In the genomic region with DNA sequence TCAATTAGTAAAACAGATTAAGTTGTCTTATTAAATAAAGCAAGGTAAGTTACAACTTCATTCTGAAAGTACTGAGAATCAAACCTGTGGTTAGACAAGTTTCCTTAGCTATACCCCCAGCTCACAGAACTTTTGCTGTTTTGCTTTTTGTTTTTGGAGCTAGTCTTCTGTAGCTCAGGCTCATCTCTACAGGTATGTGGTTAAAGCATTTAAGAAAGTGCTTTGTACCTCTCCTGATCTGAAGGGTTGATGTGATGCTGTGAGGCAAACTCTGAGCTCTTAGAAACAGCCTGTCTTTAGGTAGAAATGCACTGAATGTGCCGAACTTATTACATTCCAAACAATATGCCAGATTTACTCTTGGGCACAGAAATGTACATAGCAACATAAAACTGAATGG, we compare ENCODE assay signal across 8 mouse cellular contexts. TPM values are rescaled to one million over a fixed set of nuclear protein-coding genes. Genes with fewer than 3 reads are reported as not detected.
DNase-seq lines count a peak whose midpoint lies in the region; ATAC-seq and TF ChIP-seq lines count a peak whose summit lies in the region.
"Had no signal": no experiment of that assay in that cellular context is flagged by ENCODE, and none has a peak within 500 bp of the region (broad histone marks: within the 10 kb centered on the region; RNA-seq: fewer than 3 reads in every experiment).

No protein-coding gene starts in this region.

- TF ChIP-seq CTCF in hindbrain, postnatal 0 days (IDR thresholded peaks at IDR 0.05; ENCODE audit: low read depth) = no peak

- H3K27me3 ChIP-seq in kidney, embryonic 16.5 days (ENCODE audit: insufficient read depth, low read length) = no peaks in the 10 kb centered on the region
- no peaks in the 10 kb centered on the region for H3K27me3 ChIP-seq in embryonic facial prominence, embryonic 10.5 days (replicated peaks; ENCODE audit: low read depth, poor library complexity, severe bottlenecking)
- H3K27me3 ChIP-seq in hindbrain, postnatal 0 days (ENCODE audit: insufficient read depth, low read length) = no peaks in the 10 kb centered on the region
- no peaks in the 10 kb centered on the region for H3K27me3 ChIP-seq in myocyte (ENCODE audit: control insufficient read depth, insufficient read depth, insufficient read length)

- peak overlapping the region; percentile 65; the same call in 1 of the 2 replicates for H3K4me2 ChIP-seq in kidney, embryonic 16.5 days (replicated peaks; ENCODE audit: low read depth, low read length)
- H3K4me2 ChIP-seq in hindbrain, postnatal 0 days (ENCODE audit: low read depth, low read length) = peak overlapping the region; percentile 79
- peak overlapping the region; percentile 90 for H3K4me2 ChIP-seq in myocyte (ENCODE audit: low read depth)

- ATAC-seq in kidney, embryonic 16.5 days (ENCODE audit: low FRiP score, low TSS enrichment) = no peak
- ATAC-seq in hindbrain, postnatal 0 days = no peak
- no peak for ATAC-seq in cerebellum, adult (ENCODE audit: insufficient number of reproducible peaks, low FRiP score, low TSS enrichment)

- no peaks in the 10 kb centered on the region for H3K9me3 ChIP-seq in kidney, embryonic 16.5 days (ENCODE audit: low read length)
- H3K9me3 ChIP-seq in embryonic facial prominence, embryonic 10.5 days = no peaks in the 10 kb centered on the region
- H3K9me3 ChIP-seq in hindbrain, postnatal 0 days (ENCODE audit: low read length) = no peaks in the 10 kb centered on the region
- H3K9me3 ChIP-seq: liver, embryonic 15.5 days had no signal

- peaks cover 31% of the 10 kb centered on the region for H3K4me1 ChIP-seq in kidney, embryonic 16.5 days (ENCODE audit: insufficient read depth, low read length)
- peaks cover 31% of the 10 kb centered on the region for H3K4me1 ChIP-seq in embryonic facial prominence, embryonic 10.5 days
- H3K4me1 ChIP-seq in hindbrain, postnatal 0 days (ENCODE audit: insufficient read depth, low read length) = no peaks in the 10 kb centered on the region; the same call in 1 of the 2 replicates

- H3K36me3 ChIP-seq in kidney, embryonic 16.5 days (ENCODE audit: insufficient read depth, low read length) = 0 out of 2 replicates have a peak, but pooled peaks cover 3% of the 10 kb centered on the region
- peaks cover 14% of the 10 kb centered on the region for H3K36me3 ChIP-seq in embryonic facial prominence, embryonic 10.5 days (replicated peaks)
- H3K36me3 ChIP-seq in hindbrain, postnatal 0 days (ENCODE audit: insufficient read depth, low read length) = no peaks in the 10 kb centered on the region
- H3K36me3 ChIP-seq in myocyte (ENCODE audit: control insufficient read depth, insufficient read depth) = no peaks in the 10 kb centered on the region
- H3K36me3 ChIP-seq: liver, embryonic 15.5 days had no signal

- TF ChIP-seq POLR2A in myocyte (IDR thresholded peaks at IDR 0.05; ENCODE audit: insufficient read length, low read depth) = no peak

- H3K27ac ChIP-seq in kidney, embryonic 16.5 days (ENCODE audit: low read length) = no peak overlapping the region
- no peak overlapping the region for H3K27ac ChIP-seq in embryonic facial prominence, embryonic 10.5 days (replicated peaks)
- H3K27ac ChIP-seq in hindbrain, postnatal 0 days = no peak overlapping the region
- H3K27ac ChIP-seq: liver, embryonic 15.5 days had no signal

- DNase-seq in kidney, postnatal 36 days = no peak
- DNase-seq in embryonic facial prominence, embryonic 10.5 days (ENCODE audit: low spot score) = no peak
- no peak for DNase-seq in hindbrain, postnatal 0 days (ENCODE audit: low spot score)
- DNase-seq in cerebellum, adult 11-12 months = no peak

- peaks cover 47% of the 10 kb centered on the region for H3K79me2 ChIP-seq in myocyte (ENCODE audit: control insufficient read depth, insufficient read depth)

- no peak overlapping the region for H3K4me3 ChIP-seq in kidney, embryonic 16.5 days (ENCODE audit: low read length)
- peak overlapping the region; percentile 86; the same call in 1 of the 2 replicates for H3K4me3 ChIP-seq in embryonic facial prominence, embryonic 10.5 days
- no peak overlapping the region for H3K4me3 ChIP-seq in hindbrain, postnatal 0 days (ENCODE audit: low read length)
- H3K4me3 ChIP-seq in myocyte = no peak overlapping the region

- 0 out of 2 replicates have a peak overlapping the region, but pooled peaks have one; percentile 15 for H3K9ac ChIP-seq in kidney, embryonic 16.5 days (replicated peaks; ENCODE audit: low read length)
- H3K9ac ChIP-seq in hindbrain, postnatal 0 days (replicated peaks; ENCODE audit: low read length) = 0 out of 2 replicates have a peak overlapping the region, but pooled peaks have one; percentile 5
- H3K9ac ChIP-seq: liver, embryonic 15.5 days had no signal

- 77% methylated on average over 1 of the region's 1 CpGs for WGBS in kidney, embryonic 16.5 days
- 88% methylated on average over 1 of the region's 1 CpGs for WGBS in embryonic facial prominence, embryonic 10.5 days
- WGBS in hindbrain, postnatal 0 days = 79% methylated on average over 1 of the region's 1 CpGs

- H3ac ChIP-seq in myocyte (ENCODE audit: control insufficient read depth, insufficient read length) = no peak overlapping the region

TF ChIP-seq in myocyte, 11 proteins besides CTCF, POLR2A, EP300 and RAD21:
- TF ChIP-seq REST (IDR thresholded peaks at IDR 0.05; ENCODE audit: insufficient read depth, insufficient read length) (no peak), CEBPB (IDR thresholded peaks at IDR 0.05; ENCODE audit: insufficient read depth, poor library complexity, severe bottlenecking) (no peak), MAX (IDR thresholded peaks at IDR 0.05; ENCODE audit: low read depth) (no peak)

RNA-seq across cellular contexts. Expression of a gene that starts 1.9 kb away (rescaled TPM):
- 29.1 and 39.8 TPM in 2 replicates for polyA plus RNA-seq in kidney, embryonic 16.5 days (2015; fragmentation: Nextera tagmentation; extraction: Ambion mirVana)
- polyA plus RNA-seq in embryonic facial prominence, embryonic 10.5 days (2016; fragmentation: Nextera tagmentation; extraction: Ambion mirVana) = 32.8 and 33.7 TPM in 2 replicates
- 19.7 and 24.3 TPM in 2 replicates for total RNA-seq in hindbrain, postnatal 0 days (2014; rRNA removed)
- 9.5 and 11.8 TPM in 2 replicates for polyA plus RNA-seq in hindbrain, postnatal 0 days (2015; fragmentation: Nextera tagmentation; extraction: Ambion mirVana)
- polyA plus RNA-seq in myocyte (2012; fragmentation: generic; extraction: Trizol) = 2.0 TPM
